Mouse (Mus musculus) neural tube, embryonic 15.5 days (tissue): ENCODE results near the gene Gca. TPM values are rescaled to one million over a fixed set of nuclear protein-coding genes. Genes with fewer than 3 reads are reported as not detected.

Experiments used
- ATAC-seq: fragments of 200-750 bp; cut with Nextera tagmentation; 2 replicates; pipeline ENCODE4 v1.8.0; 2017; ENCODE audit warnings: mild to moderate bottlenecking, moderate TSS enrichment, moderate library complexity; ENCODE audit not compliant: low FRiP score
- H3K27ac ChIP-seq: fragments of 300-500 bp; sonication (generic); replicated peaks from 2 replicates; pipeline ENCODE4 v1.5.1; 2015; ENCODE audit warnings: mild to moderate bottlenecking, inconsistent platforms
- H3K27me3 ChIP-seq: fragments of 300-500 bp; sonication (generic); replicated peaks from 2 replicates; pipeline ENCODE4 v1.6.1; 2015; ENCODE audit warnings: inconsistent platforms
- H3K36me3 ChIP-seq: fragments of 300-500 bp; sonication (generic); 2 replicates; pipeline ENCODE4 v1.6.1; 2015; ENCODE audit warnings: inconsistent platforms
- H3K4me1 ChIP-seq: fragments of 300-500 bp; sonication (generic); 2 replicates; pipeline ENCODE4 v1.6.1; 2015; ENCODE audit warnings: inconsistent platforms
- H3K4me2 ChIP-seq: fragments of 300-500 bp; sonication (generic); 2 replicates; pipeline ENCODE4 v1.6.1; 2015; ENCODE audit warnings: inconsistent platforms, mild to moderate bottlenecking, moderate library complexity
- H3K4me3 ChIP-seq: fragments of 300-500 bp; sonication (generic); replicated peaks from 2 replicates; pipeline ENCODE4 v1.5.1; 2015; ENCODE audit warnings: mild to moderate bottlenecking, inconsistent platforms
- H3K9ac ChIP-seq: fragments of 300-500 bp; sonication (generic); replicated peaks from 2 replicates; pipeline ENCODE4 v1.6.1; 2015; ENCODE audit warnings: mild to moderate bottlenecking, inconsistent platforms
- H3K9me3 ChIP-seq: fragments of 300-500 bp; sonication (generic); replicated peaks from 2 replicates; pipeline ENCODE4 v1.6.1; 2016; ENCODE audit warnings: inconsistent platforms
- WGBS: fragments of 180-500 bp; shearing (Covaris S2); methylation state at CpG from one replicate; pipeline ENCODE4 v1.1.7; 2015; ENCODE audit warnings: mixed read lengths; 5-methylcytosine and 5-hydroxymethylcytosine counted together
- polyA plus RNA-seq: library from polyadenylated mRNA; unstranded; fragments of >200 nt; fragmentation: Nextera tagmentation; extraction: Ambion mirVana; gene quantifications from 2 replicates; pipeline ENCODE4 v1.2.1, GENCODE M21; 2015

Gca gene
- polyA plus RNA-seq, 1 experiment from 2014 or later = 3.2 TPM

DNA sequence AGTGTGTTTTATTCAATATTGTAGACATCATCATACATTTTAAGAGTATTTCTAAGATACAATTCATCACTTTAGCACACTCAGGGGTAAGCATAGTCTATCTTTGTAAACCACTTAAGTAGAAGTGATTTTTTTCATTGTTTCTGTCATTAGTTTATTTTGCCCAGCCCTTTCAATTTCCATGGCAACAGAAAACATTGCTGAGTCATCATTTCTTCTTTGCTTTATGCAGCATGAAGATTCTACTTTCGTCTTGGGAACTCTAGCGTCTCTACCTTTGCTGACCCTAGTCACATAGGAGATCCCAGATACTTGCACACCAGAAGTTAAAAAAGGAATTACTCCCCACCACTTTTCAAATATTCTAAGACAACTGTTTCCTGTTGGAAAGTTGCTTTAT lies 63.6 kb downstream of the Gca start:
- 83% methylated on average over 2 of the region's 2 CpGs for WGBS
- no peak overlapping the region for H3K27ac ChIP-seq

DNA sequence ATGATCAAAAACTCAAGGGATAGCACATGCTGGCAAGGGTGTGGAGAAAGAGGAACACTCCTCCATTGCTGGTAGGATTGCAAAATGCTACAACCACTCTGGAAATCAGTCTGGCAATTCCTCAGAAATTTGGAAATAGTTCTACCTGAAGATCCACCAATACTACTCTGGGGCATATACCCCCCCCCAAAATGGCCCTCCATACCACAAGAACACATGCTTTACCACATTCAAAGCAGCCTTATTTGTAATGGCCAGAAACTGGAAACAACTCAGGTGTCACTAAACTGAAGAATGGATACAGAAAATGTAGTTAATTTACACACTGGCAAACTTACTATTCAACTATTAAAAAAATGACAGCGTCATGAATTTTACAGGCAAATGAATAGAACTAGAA lies 66.6 kb downstream of the Gca start:
- Histone ChIP-seq H3K36me3 (no peaks in the 10 kb centered on the region), H3K4me1 (no peaks in the 10 kb centered on the region), H3K4me2 (no peak overlapping the region), H3K9ac (no peak overlapping the region), H3K4me3 (no peak overlapping the region), H3K9me3 (no peaks in the 10 kb centered on the region), H3K27me3 (no peaks in the 10 kb centered on the region), H3K27ac (no peak overlapping the region)
- WGBS = 86% methylated on average over 1 of the region's 1 CpGs
- no peak for ATAC-seq

More for the DNA sequence above, 63.6 kb downstream of the Gca start:
- no peaks in the 10 kb centered on the region for H3K36me3 ChIP-seq
- H3K9me3 ChIP-seq = no peaks in the 10 kb centered on the region
- no peak for ATAC-seq
- no peak overlapping the region for H3K4me2 ChIP-seq
- H3K4me1 ChIP-seq = no peaks in the 10 kb centered on the region
- H3K4me3 ChIP-seq = no peak overlapping the region
- H3K9ac ChIP-seq = no peak overlapping the region
- H3K27me3 ChIP-seq = no peaks in the 10 kb centered on the region

DNA sequence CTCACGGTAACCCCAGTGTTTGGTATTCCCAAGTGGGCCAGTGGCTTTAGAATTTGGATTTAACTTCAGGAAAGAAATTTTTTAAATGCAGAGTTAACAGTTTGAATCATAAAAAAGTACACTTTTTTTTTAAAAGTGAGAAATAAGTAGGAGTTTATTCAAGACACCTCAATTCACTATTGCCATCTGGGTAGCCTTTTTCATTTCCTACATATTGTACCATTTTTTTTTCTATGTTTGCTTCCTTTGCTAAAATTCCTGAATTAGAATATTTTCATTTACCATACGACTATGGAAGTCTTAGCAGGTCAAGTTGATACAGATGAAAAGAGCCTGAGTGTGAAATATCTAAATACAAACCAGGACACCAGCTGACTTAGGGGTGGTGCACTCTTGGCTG lies 79.0 kb downstream of the Gca start:
- H3K4me2 ChIP-seq = no peak overlapping the region
- H3K4me1 ChIP-seq = no peaks in the 10 kb centered on the region
- no peak overlapping the region for H3K4me3 ChIP-seq
- ATAC-seq = no peak
- 88% methylated on average over 2 of the region's 2 CpGs for WGBS
- no peaks in the 10 kb centered on the region for H3K27me3 ChIP-seq
- H3K36me3 ChIP-seq = no peaks in the 10 kb centered on the region
- no peak overlapping the region for H3K9ac ChIP-seq
- H3K27ac ChIP-seq = no peak overlapping the region
- no peaks in the 10 kb centered on the region for H3K9me3 ChIP-seq

Other genes with a start within 250 kb of the Gca start
- gene Gcg, start 180.6 kb upstream of the Gca start, polyA plus RNA-seq = 0.33 and 0.43 TPM in 2 replicates
- gene Fap, start 90.2 kb upstream of the Gca start, polyA plus RNA-seq = 2.2 and 3.2 TPM in 2 replicates
- 0.87 and 3.2 TPM in 2 replicates for gene Ifih1, start 18.0 kb upstream of the Gca start, polyA plus RNA-seq